In genomic region chr2:101882998-101883397, GRCm38 (mm10) we compare ENCODE assay signal across 10 mouse cellular contexts. TPM values are rescaled to one million over a fixed set of nuclear protein-coding genes. Genes with fewer than 3 reads are reported as not detected.
DNase-seq lines count a peak whose midpoint lies in the region; ATAC-seq and TF ChIP-seq lines count a peak whose summit lies in the region.
"Had no signal": no experiment of that assay in that cellular context is flagged by ENCODE, and none has a peak within 500 bp of the region (broad histone marks: within the 10 kb centered on the region; RNA-seq: fewer than 3 reads in every experiment).

TSS of gene Prr5l (minus strand) at chr2:101883027.

- DNase-seq in frontal cortex, adult 2 months (ENCODE audit: extremely low spot score in 1 of 2, low spot score in 1 of 2): peak in 1 of 2 experiments; percentile 27
- DNase-seq in frontal cortex, postnatal 10 days (ENCODE audit: low spot score in 2 of 2): no peak
- DNase-seq in lung, adult 2 months: no peak
- no peak for DNase-seq in lung, postnatal 36 days
- no peak for DNase-seq in right cerebral cortex, postnatal 25 days
- DNase-seq: kidney, adult 2 months; thymus, adult 2 months had no signal

- no peak within 1 kb of the TSS for H3K4me2 ChIP-seq in intestine, embryonic 16.5 days (ENCODE audit: low read depth, low read length)

- H3K4me1 ChIP-seq in lung, adult 2 months (ENCODE audit: control insufficient read depth, insufficient read depth, low read length): no peaks in the 10 kb centered on the region
- H3K4me1 ChIP-seq in cortical plate, adult 2 months (ENCODE audit: control insufficient read depth, insufficient read depth, low read length): peaks cover 1% of the 10 kb centered on the region; the same call in 1 of the 2 replicates
- H3K4me1 ChIP-seq in intestine, embryonic 16.5 days (ENCODE audit: control insufficient read depth, insufficient read depth, low read length): peaks cover 4% of the 10 kb centered on the region

- H3K27me3 ChIP-seq in intestine, embryonic 16.5 days (replicated peaks; ENCODE audit: control insufficient read depth, insufficient read depth, low read length): no peaks in the 10 kb centered on the region

- H3K4me3 ChIP-seq in lung, adult 2 months (replicated peaks; ENCODE audit: extremely low read depth, low read depth, low read length): no peak within 1 kb of the TSS
- no peak within 1 kb of the TSS; the same call in 1 of the 2 replicates for H3K4me3 ChIP-seq in cortical plate, adult 2 months (ENCODE audit: insufficient read depth, low read length)
- H3K4me3 ChIP-seq in intestine, embryonic 16.5 days (ENCODE audit: low read length): no peak within 1 kb of the TSS

- ATAC-seq in intestine, embryonic 16.5 days: no peak
- ATAC-seq in erythroid progenitor cell, adult 5-6 weeks (replicated peaks; ENCODE audit: low FRiP score, poor library complexity, severe bottlenecking): no peak

- no peak within 1 kb of the TSS for H3K9ac ChIP-seq in intestine, embryonic 16.5 days (ENCODE audit: low read depth, low read length)

- 28% methylated on average over 3 of the region's 3 CpGs for WGBS in lung, adult 2 months
- 50% methylated on average over 3 of the region's 3 CpGs for WGBS in intestine, embryonic 16.5 days

- no peak for TF ChIP-seq CTCF in lung, adult 2 months (IDR thresholded peaks at IDR 0.05; ENCODE audit: insufficient read depth, low read length)
- no peak for TF ChIP-seq CTCF in cortical plate, adult 2 months (IDR thresholded peaks at IDR 0.05; ENCODE audit: extremely low read depth, insufficient read depth, low read length)

- TF ChIP-seq POLR2A in lung, adult 2 months (IDR thresholded peaks at IDR 0.05; ENCODE audit: borderline replicate concordance, extremely low read depth, low read depth, low read length): no peak
- no peak for TF ChIP-seq POLR2A in cortical plate, adult 2 months (IDR thresholded peaks at IDR 0.05; ENCODE audit: extremely low read depth, insufficient read depth, low read length)

- no peaks in the 10 kb centered on the region for H3K9me3 ChIP-seq in intestine, embryonic 16.5 days (ENCODE audit: control insufficient read depth, low read length)

- H3K36me3 ChIP-seq in intestine, embryonic 16.5 days (ENCODE audit: control insufficient read depth, insufficient read depth, low read length): no peaks in the 10 kb centered on the region

- peak within 1 kb of the TSS; percentile 84 for H3K27ac ChIP-seq in cortical plate, adult 2 months (ENCODE audit: insufficient read depth, low read length)
- H3K27ac ChIP-seq in intestine, embryonic 16.5 days (ENCODE audit: low read length): no peak within 1 kb of the TSS; the same call in 1 of the 2 replicates

RNA-seq across cellular contexts. Expression of gene Prr5l, which starts in this region (rescaled TPM):
- polyA plus RNA-seq in frontal cortex, adult 2 months (2012; rRNA removed): 12.0 and 12.5 TPM in 2 replicates
- 28.5 and 32.3 TPM in 2 replicates for polyA plus RNA-seq in lung, adult 2 months (2012; rRNA removed)
- 15.2 and 19.8 TPM in 2 replicates for polyA plus RNA-seq in cortical plate, adult 2 months (2012; rRNA removed)
- 23.9 and 31.0 TPM in 2 replicates for polyA plus RNA-seq in intestine, embryonic 16.5 days (2015; fragmentation: Nextera tagmentation; extraction: Ambion mirVana)
- total RNA-seq in erythroid progenitor cell, adult 5-6 weeks (2015; ENCODE audit: low replicate concordance): 1.4 TPM in 1 of 2 replicates, not detected in the other
- not detected in 2 replicates for total RNA-seq in erythroid progenitor cell, adult 5-6 weeks (2017; ENCODE audit: low replicate concordance)
